Mouse (Mus musculus) olfactory bulb, adult 2 months (tissue): Measurements from ENCODE around the gene Olfr895. TPM values are rescaled to one million over a fixed set of nuclear protein-coding genes. Genes with fewer than 3 reads are reported as not detected.

ENCODE experiments used
- H3K27ac ChIP-seq: fragments of 200-500 bp; 2 replicates; pipeline ENCODE4 v1.5.1; 2012; ENCODE audit warnings: low read depth, low read length; ENCODE audit not compliant: insufficient read depth
- H3K4me1 ChIP-seq: fragments of 200-500 bp; 2 replicates; pipeline ENCODE4 v1.6.1; 2012; ENCODE audit warnings: low read length; ENCODE audit not compliant: control insufficient read depth, insufficient read depth
- H3K4me3 ChIP-seq: fragments of 200-500 bp; 2 replicates; pipeline ENCODE4 v1.5.1; 2012; ENCODE audit warnings: mild to moderate bottlenecking, low read depth, low read length, moderate library complexity; ENCODE audit not compliant: insufficient read depth
- CTCF ChIP-seq: fragments of 200-500 bp; IDR thresholded peaks from 2 replicates; pipeline ENCODE4 v1.5.1; 2012; ENCODE audit warnings: low read depth, mild to moderate bottlenecking, low read length, moderate library complexity; ENCODE audit not compliant: insufficient read depth
- POLR2A ChIP-seq: fragments of 200-500 bp; IDR thresholded peaks from 2 replicates; pipeline ENCODE4 v1.6.1; 2012; ENCODE audit warnings: mild to moderate bottlenecking, low read depth, low read length, moderate library complexity; ENCODE audit not compliant: insufficient read depth
- WGBS: fragments of 180-500 bp; shearing (Covaris S2); methylation state at CpG from one replicate; pipeline ENCODE4 v1.1.7; 2018; 5-methylcytosine and 5-hydroxymethylcytosine counted together
- polyA plus RNA-seq: library from polyadenylated mRNA; stranded (reverse); fragments of >200 nt; gene quantifications from 2 replicates; pipeline ENCODE4 v1.2.4, GENCODE M21; 2012; ENCODE audit warnings: low replicate concordance; ENCODE audit not compliant: missing spikeins, insufficient read depth, insufficient read length

The Olfr895 gene
- polyA plus RNA-seq = not detected in 2 replicates

GRCm38 (mm10) chr9:38267551-38267950 lies at the start of gene Olfr895:
Olfr895 (plus strand) TSS chr9:38267851.
- H3K27ac ChIP-seq = no peak within 1 kb of the TSS
- TF ChIP-seq POLR2A = no peak
- no peak for TF ChIP-seq CTCF
- no peak within 1 kb of the TSS for H3K4me3 ChIP-seq
- H3K4me1 ChIP-seq = no peaks in the 10 kb centered on the region

GRCm38 (mm10) chr9:38252474-38252873 lies 15.2 kb upstream of the Olfr895 start, which contains the start of gene Olfr143:
Olfr143 (plus strand) TSS chr9:38252774.
- Histone ChIP-seq H3K4me3 (no peak within 1 kb of the TSS), H3K4me1 (no peaks in the 10 kb centered on the region), H3K27ac (no peak within 1 kb of the TSS)
- TF ChIP-seq POLR2A (no peak), CTCF (no peak)

GRCm38 (mm10) chr9:38290807-38291206 lies 23.2 kb downstream of the Olfr895 start, which contains the start of gene Olfr896-ps1:
Olfr896-ps1 (plus strand) TSS chr9:38291107.
- Histone ChIP-seq H3K27ac (no peak within 1 kb of the TSS), H3K4me3 (no peak within 1 kb of the TSS), H3K4me1 (no peaks in the 10 kb centered on the region)
- no peak for TF ChIP-seq CTCF
- 90% methylated on average over 1 of the region's 1 CpGs for WGBS

Other genes starting within 250 kb of the Olfr895 start
- gene Olfr883, start 242.0 kb upstream of the Olfr895 start, polyA plus RNA-seq = not detected in 2 replicates
- not detected in 2 replicates for gene Olfr884, start 221.3 kb upstream of the Olfr895 start, polyA plus RNA-seq
- gene Olfr885, start 206.5 kb upstream of the Olfr895 start, polyA plus RNA-seq = not detected in 2 replicates
- gene Olfr887, start 183.8 kb upstream of the Olfr895 start, polyA plus RNA-seq = not detected in 2 replicates
- not detected in 2 replicates for gene Olfr888, start 159.7 kb upstream of the Olfr895 start, polyA plus RNA-seq
- not detected in 2 replicates for gene Olfr889, start 152.7 kb upstream of the Olfr895 start, polyA plus RNA-seq
- not detected in 2 replicates for gene Olfr890, start 125.3 kb upstream of the Olfr895 start, polyA plus RNA-seq
- not detected in 2 replicates for gene Olfr891, start 87.0 kb upstream of the Olfr895 start, polyA plus RNA-seq
- not detected in 2 replicates for gene Olfr893, start 59.5 kb upstream of the Olfr895 start, polyA plus RNA-seq
- not detected in 2 replicates for gene Olfr894, start 49.8 kb upstream of the Olfr895 start, polyA plus RNA-seq
- gene Olfr143, start 15.1 kb upstream of the Olfr895 start, polyA plus RNA-seq = not detected in 2 replicates
- gene Olfr896-ps1, start 23.3 kb downstream of the Olfr895 start, polyA plus RNA-seq = not detected in 2 replicates
- not detected in 2 replicates for gene Olfr25, start 61.2 kb downstream of the Olfr895 start, polyA plus RNA-seq
- not detected in 2 replicates for gene Olfr898, start 80.6 kb downstream of the Olfr895 start, polyA plus RNA-seq
- gene Olfr250, start 99.0 kb downstream of the Olfr895 start, polyA plus RNA-seq = not detected in 2 replicates
- not detected in 2 replicates for gene Olfr251, start 109.2 kb downstream of the Olfr895 start, polyA plus RNA-seq
- not detected in 2 replicates for gene Olfr147, start 133.8 kb downstream of the Olfr895 start, polyA plus RNA-seq
- gene Olfr901, start 161.6 kb downstream of the Olfr895 start, polyA plus RNA-seq = not detected in 2 replicates
- not detected in 2 replicates for gene Olfr902, start 179.8 kb downstream of the Olfr895 start, polyA plus RNA-seq
- gene Olfr904, start 195.3 kb downstream of the Olfr895 start, polyA plus RNA-seq = not detected in 2 replicates
- gene Olfr905, start 203.3 kb downstream of the Olfr895 start, polyA plus RNA-seq = not detected in 2 replicates
- gene Olfr906, start 219.2 kb downstream of the Olfr895 start, polyA plus RNA-seq = not detected in 2 replicates
- gene Olfr907, start 227.9 kb downstream of the Olfr895 start, polyA plus RNA-seq = not detected in 2 replicates